Mouse (Mus musculus): ENCODE measurements around the gene Chchd6. TPM values are rescaled to one million over a fixed set of nuclear protein-coding genes. Genes with fewer than 3 reads are reported as not detected.

The Chchd6 gene
- 183 and 184 TPM in 2 replicates for polyA plus RNA-seq (2014; fragmentation: Nextera tagmentation; extraction: Ambion mirVana)

GRCm38 (mm10) chr6:89595018-89595776, at the start of gene Chchd6:
Chchd6 (minus strand) TSS chr6:89595652.
- no peaks in the 10 kb centered on the region for H3K36me3 ChIP-seq (ENCODE audit: control insufficient read depth, insufficient read depth, low read length)
- no peaks in the 10 kb centered on the region; the same call in 1 of the 2 replicates for H3K4me1 ChIP-seq (ENCODE audit: control insufficient read depth, insufficient read depth, low read length)
- no peak within 1 kb of the TSS; the same call in 1 of the 2 replicates for H3K27ac ChIP-seq (ENCODE audit: low read depth, low read length)
- H3K27me3 ChIP-seq (replicated peaks; ENCODE audit: control insufficient read depth, insufficient read depth, low read length) = no peaks in the 10 kb centered on the region
- DNase-seq (ENCODE audit: low spot score) = peak; percentile 97
- ATAC-seq = peak; percentile 100
- H3K4me2 ChIP-seq (ENCODE audit: low read length) = peak within 1 kb of the TSS; percentile 70
- peak within 1 kb of the TSS; percentile 77 for H3K9ac ChIP-seq (ENCODE audit: low read length)
- H3K9me3 ChIP-seq (replicated peaks; ENCODE audit: control insufficient read depth, low read length) = no peaks in the 10 kb centered on the region
- WGBS = 1% methylated on average over 56 of the region's 56 CpGs
- H3K4me3 ChIP-seq (ENCODE audit: low read depth, low read length) = peak within 1 kb of the TSS; percentile 71

GRCm38 (mm10) chr6:89644271-89645075, 49.0 kb upstream of the Chchd6 start:
- ATAC-seq = peak; percentile 93
- H3K27ac ChIP-seq (ENCODE audit: low read depth, low read length) = peak overlapping the region; percentile 86
- H3K9ac ChIP-seq (ENCODE audit: low read length) = peak overlapping the region; percentile 73
- peak overlapping the region; percentile 81 for H3K4me2 ChIP-seq (ENCODE audit: low read length)
- WGBS = under 1% methylated on average over 41 of the region's 41 CpGs
- H3K9me3 ChIP-seq (replicated peaks; ENCODE audit: control insufficient read depth, low read length) = no peaks in the 10 kb centered on the region
- peak overlapping the region; percentile 65 for H3K4me3 ChIP-seq (ENCODE audit: low read depth, low read length)
- 0 out of 2 replicates have a peak, but pooled peaks cover 2% of the 10 kb centered on the region for H3K4me1 ChIP-seq (ENCODE audit: control insufficient read depth, insufficient read depth, low read length)
- no peaks in the 10 kb centered on the region for H3K36me3 ChIP-seq (ENCODE audit: control insufficient read depth, insufficient read depth, low read length)
- H3K27me3 ChIP-seq (replicated peaks; ENCODE audit: control insufficient read depth, insufficient read depth, low read length) = no peaks in the 10 kb centered on the region
- peak; percentile 89 for DNase-seq (ENCODE audit: low spot score)

GRCm38 (mm10) chr6:89643798-89644270, 48.4 kb upstream of the Chchd6 start, which contains the start of gene Txnrd3:
Txnrd3 (plus strand) TSS chr6:89643988.
- Histone ChIP-seq H3K4me3 (ENCODE audit: low read depth, low read length) (peak within 1 kb of the TSS; percentile 65), H3K9me3 (replicated peaks; ENCODE audit: control insufficient read depth, low read length) (no peaks in the 10 kb centered on the region), H3K36me3 (ENCODE audit: control insufficient read depth, insufficient read depth, low read length) (no peaks in the 10 kb centered on the region), H3K27ac (ENCODE audit: low read depth, low read length) (peak within 1 kb of the TSS; percentile 86), H3K9ac (ENCODE audit: low read length) (peak within 1 kb of the TSS; percentile 73), H3K4me2 (ENCODE audit: low read length) (peak within 1 kb of the TSS; percentile 81), H3K4me1 (ENCODE audit: control insufficient read depth, insufficient read depth, low read length) (0 out of 2 replicates have a peak, but pooled peaks cover 2% of the 10 kb centered on the region), H3K27me3 (replicated peaks; ENCODE audit: control insufficient read depth, insufficient read depth, low read length) (no peaks in the 10 kb centered on the region)
- WGBS = under 1% methylated on average over 42 of the region's 51 CpGs
- ATAC-seq = peak; percentile 90
- peak; percentile 89 for DNase-seq (ENCODE audit: low spot score)

GRCm38 (mm10) chr6:89639025-89639424, 43.6 kb upstream of the Chchd6 start:
- Histone ChIP-seq H3K27ac (ENCODE audit: low read depth, low read length) (no peak overlapping the region), H3K27me3 (replicated peaks; ENCODE audit: control insufficient read depth, insufficient read depth, low read length) (no peaks in the 10 kb centered on the region), H3K4me3 (ENCODE audit: low read depth, low read length) (no peak overlapping the region), H3K9ac (ENCODE audit: low read length) (no peak overlapping the region), H3K4me2 (ENCODE audit: low read length) (no peak overlapping the region), H3K9me3 (replicated peaks; ENCODE audit: control insufficient read depth, low read length) (no peaks in the 10 kb centered on the region), H3K4me1 (ENCODE audit: control insufficient read depth, insufficient read depth, low read length) (0 out of 2 replicates have a peak, but pooled peaks cover 2% of the 10 kb centered on the region), H3K36me3 (ENCODE audit: control insufficient read depth, insufficient read depth, low read length) (no peaks in the 10 kb centered on the region)
- peak; percentile 39 for DNase-seq (ENCODE audit: low spot score)
- 53% methylated on average over 2 of the region's 2 CpGs for WGBS
- ATAC-seq = no peak

GRCm38 (mm10) chr6:89637977-89638376, 42.5 kb upstream of the Chchd6 start:
- no peak for ATAC-seq
- H3K4me1 ChIP-seq (ENCODE audit: control insufficient read depth, insufficient read depth, low read length) = no peaks in the 10 kb centered on the region
- H3K9ac ChIP-seq (ENCODE audit: low read length) = no peak overlapping the region
- no peaks in the 10 kb centered on the region for H3K27me3 ChIP-seq (replicated peaks; ENCODE audit: control insufficient read depth, insufficient read depth, low read length)
- H3K4me2 ChIP-seq (ENCODE audit: low read length) = no peak overlapping the region
- 88% methylated on average over 4 of the region's 4 CpGs for WGBS
- no peaks in the 10 kb centered on the region for H3K9me3 ChIP-seq (replicated peaks; ENCODE audit: control insufficient read depth, low read length)
- H3K27ac ChIP-seq (ENCODE audit: low read depth, low read length) = no peak overlapping the region
- DNase-seq (ENCODE audit: low spot score) = no peak
- no peak overlapping the region for H3K4me3 ChIP-seq (ENCODE audit: low read depth, low read length)
- H3K36me3 ChIP-seq (ENCODE audit: control insufficient read depth, insufficient read depth, low read length) = no peaks in the 10 kb centered on the region

GRCm38 (mm10) chr6:89634400-89634799, 38.9 kb upstream of the Chchd6 start:
- H3K4me3 ChIP-seq (ENCODE audit: low read depth, low read length) = no peak overlapping the region
- H3K27ac ChIP-seq (ENCODE audit: low read depth, low read length) = no peak overlapping the region
- H3K36me3 ChIP-seq (ENCODE audit: control insufficient read depth, insufficient read depth, low read length) = no peaks in the 10 kb centered on the region
- H3K27me3 ChIP-seq (replicated peaks; ENCODE audit: control insufficient read depth, insufficient read depth, low read length) = no peaks in the 10 kb centered on the region
- H3K9ac ChIP-seq (ENCODE audit: low read length) = no peak overlapping the region
- H3K9me3 ChIP-seq (replicated peaks; ENCODE audit: control insufficient read depth, low read length) = no peaks in the 10 kb centered on the region
- H3K4me1 ChIP-seq (ENCODE audit: control insufficient read depth, insufficient read depth, low read length) = no peaks in the 10 kb centered on the region
- ATAC-seq (no peak), DNase-seq (ENCODE audit: low spot score) (no peak)
- WGBS = 46% methylated on average over 8 of the region's 8 CpGs
- no peak overlapping the region for H3K4me2 ChIP-seq (ENCODE audit: low read length)

GRCm38 (mm10) chr6:89633115-89633514, 37.7 kb upstream of the Chchd6 start:
- Histone ChIP-seq H3K9ac (ENCODE audit: low read length) (no peak overlapping the region), H3K27ac (ENCODE audit: low read depth, low read length) (no peak overlapping the region), H3K27me3 (replicated peaks; ENCODE audit: control insufficient read depth, insufficient read depth, low read length) (no peaks in the 10 kb centered on the region), H3K9me3 (replicated peaks; ENCODE audit: control insufficient read depth, low read length) (no peaks in the 10 kb centered on the region), H3K4me1 (ENCODE audit: control insufficient read depth, insufficient read depth, low read length) (no peaks in the 10 kb centered on the region), H3K4me2 (ENCODE audit: low read length) (no peak overlapping the region), H3K4me3 (ENCODE audit: low read depth, low read length) (no peak overlapping the region), H3K36me3 (ENCODE audit: control insufficient read depth, insufficient read depth, low read length) (no peaks in the 10 kb centered on the region)
- DNase-seq (ENCODE audit: low spot score) (no peak), ATAC-seq (no peak)
- 68% methylated on average over 7 of the region's 7 CpGs for WGBS

- 10% methylated on average over 10 of the region's 10 CpGs for WGBS
- DNase-seq (ENCODE audit: low spot score) (peak; percentile 95), ATAC-seq (peak; percentile 84)
- Histone ChIP-seq H3K27ac (ENCODE audit: low read depth, low read length) (no peak overlapping the region), H3K4me3 (ENCODE audit: low read depth, low read length) (no peak overlapping the region), H3K36me3 (ENCODE audit: control insufficient read depth, insufficient read depth, low read length) (no peaks in the 10 kb centered on the region), H3K9ac (ENCODE audit: low read length) (no peak overlapping the region; the same call in 1 of the 2 replicates), H3K4me1 (ENCODE audit: control insufficient read depth, insufficient read depth, low read length) (no peaks in the 10 kb centered on the region), H3K9me3 (replicated peaks; ENCODE audit: control insufficient read depth, low read length) (no peaks in the 10 kb centered on the region), H3K27me3 (replicated peaks; ENCODE audit: control insufficient read depth, insufficient read depth, low read length) (no peaks in the 10 kb centered on the region), H3K4me2 (ENCODE audit: low read length) (no peak overlapping the region)
Measured at GRCm38 (mm10) chr6:89631809-89632562, 36.5 kb upstream of the Chchd6 start.
